Mouse (Mus musculus): ENCODE data around the gene Btk.
A peak's percentile ranks its signal among the peaks of the same experiment; 100 is the strongest.

The Btk gene

GRCm38 (mm10) chrX:134580528-134581305 is 2.7 kb downstream of the Btk start:
- DNase-seq (ENCODE audit: low read depth): no peak

- DNase-seq (ENCODE audit: low read depth): no peak
Measured at GRCm38 (mm10) chrX:134577896-134578295, 5.5 kb downstream of the Btk start.

DNA sequence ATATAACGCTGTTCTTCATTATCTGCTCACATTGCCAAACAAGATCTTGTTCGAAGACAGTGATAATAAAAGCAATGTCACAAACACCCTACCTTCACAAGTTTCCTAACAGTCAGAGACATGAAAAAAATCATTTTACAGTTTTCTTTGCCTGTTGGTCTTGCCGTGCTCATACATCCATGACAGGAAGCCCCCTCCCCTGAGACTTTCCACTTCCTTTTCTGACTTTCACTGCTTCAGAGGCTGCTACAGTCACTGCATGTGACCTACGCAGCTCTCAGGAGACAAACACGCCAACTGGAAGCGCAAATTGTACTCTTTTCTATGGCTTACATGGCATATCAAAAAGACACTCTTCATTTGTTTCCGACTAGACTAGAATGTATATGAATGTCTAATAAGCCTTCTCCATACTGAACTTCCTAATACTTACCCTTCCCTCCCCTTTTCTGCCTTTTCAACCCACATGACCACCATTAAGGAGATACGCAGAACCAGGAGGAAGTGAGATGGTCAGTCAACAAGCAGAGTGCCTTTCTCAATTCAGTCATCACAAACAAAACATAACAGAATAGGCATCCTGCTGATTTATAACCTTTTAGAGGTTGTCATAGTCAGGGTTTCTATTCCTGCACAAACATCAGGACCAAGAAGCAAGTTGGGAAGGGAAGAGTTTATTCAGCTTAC is 16.7 kb downstream of the Btk start:
- DNase-seq (ENCODE audit: low read depth): no peak

DNA sequence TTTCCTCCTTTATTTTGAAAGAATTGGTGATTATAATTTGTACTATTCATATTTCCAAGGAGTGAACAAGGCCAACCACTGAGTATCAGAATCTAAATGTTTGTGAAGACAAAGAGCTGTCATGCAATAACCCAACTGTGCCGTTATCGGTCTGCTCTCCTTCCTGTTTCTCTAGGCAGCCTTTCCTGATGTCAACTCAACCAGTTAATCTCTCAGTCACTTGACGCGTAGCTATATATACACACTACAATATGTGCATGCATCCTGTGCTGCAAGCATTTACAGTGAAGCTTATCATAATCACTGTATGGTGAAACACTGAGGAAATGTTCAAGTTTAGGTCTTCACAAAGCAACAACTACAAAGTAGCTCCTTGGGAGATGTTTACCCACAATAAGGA is 19.0 kb downstream of the Btk start:
- DNase-seq (ENCODE audit: low read depth): no peak

GRCm38 (mm10) chrX:134554425-134554824 is 28.9 kb downstream of the Btk start:
- DNase-seq (ENCODE audit: low read depth): no peak

DNA sequence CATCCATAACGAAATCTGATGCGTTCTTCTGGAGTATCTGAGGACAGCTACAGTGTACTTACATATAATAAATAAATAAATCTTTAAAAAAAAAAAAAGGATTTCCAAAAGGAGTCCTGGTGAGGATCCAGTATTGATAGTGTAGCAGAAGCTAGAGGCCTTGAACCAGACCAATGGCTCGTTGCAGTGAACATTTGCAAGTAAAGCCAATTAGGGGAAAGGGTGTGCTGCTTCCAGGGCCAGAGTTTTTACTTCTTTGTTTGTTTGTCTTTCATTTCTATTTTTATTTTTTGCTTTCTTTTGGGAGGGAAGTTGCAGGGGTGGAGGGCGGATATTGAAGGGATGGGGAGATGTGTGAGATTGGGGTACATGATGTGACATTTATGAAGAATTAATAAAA is 30.0 kb downstream of the Btk start:
- DNase-seq (ENCODE audit: low read depth): no peak

- peak; percentile 74 for DNase-seq (ENCODE audit: low read depth)
Measured at GRCm38 (mm10) chrX:134550903-134551302, 32.5 kb downstream of the Btk start.

GRCm38 (mm10) chrX:134547330-134547729 is 36.0 kb downstream of the Btk start:
- no peak for DNase-seq (ENCODE audit: low read depth)

DNA sequence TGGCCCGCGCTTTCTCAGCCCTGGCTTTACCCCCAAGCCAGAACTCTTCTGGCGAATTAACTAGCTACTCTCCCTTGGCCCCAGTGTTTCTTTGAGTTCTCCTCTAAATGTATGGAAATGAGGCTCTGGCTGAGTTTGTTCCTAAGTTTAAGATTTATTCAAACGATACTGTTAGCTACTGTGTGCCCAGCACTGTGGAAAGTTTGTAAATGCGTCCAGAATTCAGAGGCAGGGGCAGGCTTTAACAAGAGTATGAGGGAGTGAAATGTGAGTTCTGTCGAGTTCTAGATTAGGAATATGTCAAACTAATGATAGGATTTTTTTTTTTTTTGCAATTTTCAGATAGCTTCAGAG is 41.4 kb downstream of the Btk start:
- DNase-seq (ENCODE audit: low read depth): no peak

GRCm38 (mm10) chrX:134541145-134541954 is 42.0 kb downstream of the Btk start, which contains the start of gene Timm8a1:
Timm8a1 (minus strand) TSS chrX:134541865.
- peak; percentile 81 for DNase-seq (ENCODE audit: low read depth)

DNA sequence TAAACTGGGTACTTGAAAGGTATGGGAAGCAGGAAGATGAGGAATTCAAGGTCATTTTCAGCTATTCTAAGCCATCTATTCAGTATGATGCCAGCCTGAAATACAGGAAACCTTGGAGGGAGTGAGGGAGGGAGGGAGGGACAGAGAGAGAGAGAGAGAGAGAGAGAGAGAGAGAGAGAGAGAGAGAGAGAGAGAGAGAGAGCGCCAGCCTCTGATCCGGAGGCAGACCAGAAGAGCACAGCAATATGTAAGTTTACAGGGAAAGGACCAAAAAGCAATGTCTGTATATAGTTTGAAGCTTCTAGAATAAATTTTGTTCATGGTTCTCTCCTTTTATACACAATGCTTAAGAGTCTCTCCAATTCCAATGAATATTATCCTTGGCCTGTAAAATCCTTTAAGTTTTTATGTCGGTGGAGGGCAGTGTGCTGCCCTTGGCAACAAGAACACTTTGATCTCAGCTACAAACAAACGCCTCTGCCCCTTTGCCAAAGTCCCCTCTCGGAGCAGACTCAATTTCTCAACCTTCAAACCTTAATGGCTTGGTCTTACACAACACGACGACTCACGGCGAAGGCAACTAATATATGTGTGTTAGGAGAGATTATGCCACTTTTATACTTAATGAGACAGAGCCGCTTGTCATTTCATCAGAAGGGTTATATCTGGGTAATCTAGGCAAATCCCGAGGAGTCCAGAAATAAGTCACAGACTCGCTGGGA is 42.8 kb downstream of the Btk start:
- DNase-seq (ENCODE audit: low read depth): peak; percentile 55

GRCm38 (mm10) chrX:134539795-134540194 is 43.6 kb downstream of the Btk start:
- peak; percentile 68 for DNase-seq (ENCODE audit: low read depth)

GRCm38 (mm10) chrX:134533346-134533745 is 50.0 kb downstream of the Btk start:
- DNase-seq (ENCODE audit: low read depth): no peak

GRCm38 (mm10) chrX:134525260-134525659 is 58.1 kb downstream of the Btk start:
- no peak for DNase-seq (ENCODE audit: low read depth)

GRCm38 (mm10) chrX:134523772-134524171 is 59.6 kb downstream of the Btk start:
- no peak for DNase-seq (ENCODE audit: low read depth)

GRCm38 (mm10) chrX:134509473-134509872 is 73.9 kb downstream of the Btk start:
- peak; percentile 6 for DNase-seq (ENCODE audit: low read depth)

- DNase-seq (ENCODE audit: low read depth): no peak
Measured at GRCm38 (mm10) chrX:134507977-134508376, 75.4 kb downstream of the Btk start.

- DNase-seq (ENCODE audit: low read depth): no peak
Measured at GRCm38 (mm10) chrX:134500651-134501050, 82.7 kb downstream of the Btk start.
